Mouse (Mus musculus) embryonic facial prominence, embryonic 11.5 days (tissue): ENCODE data around the gene Etv4. TPM values are rescaled to one million over a fixed set of nuclear protein-coding genes. Genes with fewer than 3 reads are reported as not detected.

ENCODE experiments used
- ATAC-seq: fragments of 200-750 bp; cut with Nextera tagmentation; replicated peaks from 2 replicates; pipeline ENCODE4 v1.8.0; 2017; ENCODE audit warnings: low read depth; ENCODE audit not compliant: insufficient number of reproducible peaks, low FRiP score, low TSS enrichment
- DNase-seq: peaks from one replicate; pipeline ENCODE4 v3.0.0-alpha.2; 2015; ENCODE audit warnings: low spot score
- H3K27ac ChIP-seq: fragments of 300-500 bp; sonication (generic); replicated peaks from 2 replicates; pipeline ENCODE4 v1.5.1; 2014; ENCODE audit warnings: mild to moderate bottlenecking, low read depth, low read length, control low read depth
- H3K27me3 ChIP-seq: fragments of 300-500 bp; sonication (generic); 2 replicates; pipeline ENCODE4 v1.6.1; 2014; ENCODE audit warnings: mild to moderate bottlenecking, low read length, moderate library complexity, mixed read lengths; ENCODE audit not compliant: control insufficient read depth, insufficient read depth
- H3K36me3 ChIP-seq: fragments of 300-500 bp; sonication (generic); replicated peaks from 2 replicates; pipeline ENCODE4 v1.6.1; 2014; ENCODE audit warnings: low read depth, mild to moderate bottlenecking, low read length, moderate library complexity, mixed read lengths; ENCODE audit not compliant: control insufficient read depth, insufficient read depth
- H3K4me1 ChIP-seq: fragments of 300-500 bp; sonication (generic); 2 replicates; pipeline ENCODE4 v1.6.1; 2014; ENCODE audit warnings: low read length, mixed read lengths; ENCODE audit not compliant: control insufficient read depth, insufficient read depth
- H3K4me2 ChIP-seq: fragments of 300-500 bp; sonication (generic); 2 replicates; pipeline ENCODE4 v1.6.1; 2014; ENCODE audit warnings: low read depth, mild to moderate bottlenecking, control low read depth, low read length, moderate library complexity
- H3K4me3 ChIP-seq: fragments of 300-500 bp; sonication (generic); 2 replicates; pipeline ENCODE4 v1.5.1; 2014; ENCODE audit warnings: low read depth, low read length, control low read depth
- H3K9ac ChIP-seq: fragments of 300-500 bp; sonication (generic); replicated peaks from 2 replicates; pipeline ENCODE4 v1.6.1; 2014; ENCODE audit warnings: mild to moderate bottlenecking, control low read depth, low read length
- H3K9me3 ChIP-seq: fragments of 300-500 bp; sonication (generic); replicated peaks from 2 replicates; pipeline ENCODE4 v1.6.1; 2016; ENCODE audit warnings: mild to moderate bottlenecking, low read length, inconsistent platforms, mixed read lengths; ENCODE audit not compliant: control insufficient read depth
- WGBS: fragments of 180-500 bp; shearing (Covaris S2); extraction: QIAGEN DNeasy Blood & Tissue Kit; methylation state at CpG from one replicate; pipeline ENCODE4 v1.1.7; 2014; 5-methylcytosine and 5-hydroxymethylcytosine counted together
- polyA plus RNA-seq: library from polyadenylated mRNA; unstranded; fragments of >200 nt; fragmentation: Nextera tagmentation; extraction: Ambion mirVana; gene quantifications from 2 replicates; pipeline ENCODE4 v1.2.1, GENCODE M21; 2014

Etv4 gene
- polyA plus RNA-seq, 1 experiment from 2014 or later = 14.5 TPM

DNA sequence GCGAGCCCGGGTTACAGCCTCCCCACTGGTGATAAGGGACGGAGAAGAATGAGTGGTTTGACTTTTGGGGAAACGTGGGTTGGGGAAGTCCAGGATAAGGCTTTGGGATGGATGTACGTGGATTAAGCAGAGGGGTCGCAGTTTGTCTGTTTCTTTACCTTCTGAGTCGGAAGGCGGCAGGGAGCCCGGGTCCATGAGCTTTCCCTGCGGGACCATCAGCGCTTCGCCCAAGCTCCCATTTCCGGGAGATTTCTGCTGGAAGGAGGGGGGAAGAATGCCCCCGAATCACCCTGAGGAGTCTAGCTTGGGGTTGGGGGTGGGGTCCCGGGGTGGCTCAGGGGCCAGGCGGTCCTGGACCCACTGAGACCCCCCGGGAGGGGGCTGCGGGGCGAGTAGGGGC is 1.1 kb downstream of the Etv4 start:
- Histone ChIP-seq H3K4me2 (peak overlapping the region; percentile 95), H3K27me3 (peaks cover 34% of the 10 kb centered on the region)

DNA sequence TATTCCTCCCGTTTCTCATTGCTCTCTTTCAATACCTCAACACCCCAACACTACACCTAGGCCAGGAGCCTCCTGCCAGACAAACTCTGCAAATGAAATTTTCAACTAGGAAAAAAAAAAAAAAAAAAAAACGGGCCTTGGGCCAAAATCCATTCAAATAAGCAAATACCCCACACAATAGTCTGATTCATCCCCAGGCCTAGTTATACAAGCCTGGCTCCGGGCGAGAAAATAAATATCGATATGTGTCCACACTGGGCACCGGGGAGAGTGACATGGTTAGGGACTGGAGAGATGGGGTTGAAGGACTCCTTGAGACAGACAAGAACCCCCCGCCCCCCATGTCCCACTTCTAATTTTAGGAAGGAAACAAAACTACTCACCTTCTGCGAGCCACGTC is 1.6 kb downstream of the Etv4 start:
- WGBS = 21% methylated on average over 9 of the region's 9 CpGs
- H3K4me3 ChIP-seq = peak overlapping the region; percentile 57
- no peak overlapping the region for H3K27ac ChIP-seq
- H3K9ac ChIP-seq = peak overlapping the region; percentile 69
- peak overlapping the region; percentile 95 for H3K4me2 ChIP-seq
- no peak for DNase-seq
- no peaks in the 10 kb centered on the region for H3K36me3 ChIP-seq
- peaks cover 34% of the 10 kb centered on the region for H3K27me3 ChIP-seq
- H3K4me1 ChIP-seq = no peaks in the 10 kb centered on the region; the same call in 1 of the 2 replicates
- ATAC-seq = no peak
- no peaks in the 10 kb centered on the region for H3K9me3 ChIP-seq

More for the DNA sequence above, 1.1 kb downstream of the Etv4 start:
- no peak for ATAC-seq
- Histone ChIP-seq H3K4me3 (peak overlapping the region; percentile 57), H3K36me3 (no peaks in the 10 kb centered on the region), H3K9me3 (no peaks in the 10 kb centered on the region), H3K4me1 (no peaks in the 10 kb centered on the region; the same call in 1 of the 2 replicates), H3K27ac (peak overlapping the region; percentile 70), H3K9ac (peak overlapping the region; percentile 69)
- WGBS = 2% methylated on average over 19 of the region's 19 CpGs
- DNase-seq = peak; percentile 34

DNA sequence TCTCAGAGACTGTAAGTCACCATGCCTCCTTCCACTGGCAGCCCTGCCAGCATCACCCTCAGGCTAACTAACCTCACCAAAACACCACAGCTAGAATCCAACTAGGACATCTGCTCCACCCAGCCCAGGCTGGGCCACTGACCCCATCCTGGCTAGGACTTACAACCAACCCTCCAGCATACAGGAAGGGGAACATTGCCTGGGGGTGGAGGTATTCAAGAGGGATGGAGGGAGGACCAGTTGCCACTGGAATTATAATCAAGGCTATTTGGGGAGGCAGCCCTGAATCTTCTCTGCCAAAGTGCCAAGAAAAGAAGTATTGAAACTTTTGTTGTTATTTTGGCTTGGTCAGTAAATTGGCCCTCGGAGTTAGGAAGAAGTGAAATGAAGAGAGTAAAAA is 2.0 kb downstream of the Etv4 start:
- ATAC-seq (no peak), DNase-seq (no peak)
- H3K27ac ChIP-seq = no peak overlapping the region
- no peak overlapping the region for H3K4me3 ChIP-seq
- H3K36me3 ChIP-seq = no peaks in the 10 kb centered on the region
- no peaks in the 10 kb centered on the region; the same call in 1 of the 2 replicates for H3K4me1 ChIP-seq
- H3K4me2 ChIP-seq = no peak overlapping the region
- H3K9ac ChIP-seq = no peak overlapping the region
- no peaks in the 10 kb centered on the region for H3K9me3 ChIP-seq
- 65% methylated on average over 1 of the region's 1 CpGs for WGBS
- H3K27me3 ChIP-seq = peaks cover 34% of the 10 kb centered on the region

GRCm38 (mm10) chr11:101776846-101777245 is 8.3 kb downstream of the Etv4 start:
- ATAC-seq = no peak
- Histone ChIP-seq H3K27ac (no peak overlapping the region), H3K4me3 (no peak overlapping the region), H3K4me2 (no peak overlapping the region), H3K36me3 (no peaks in the 10 kb centered on the region), H3K27me3 (peaks cover 3% of the 10 kb centered on the region; the same call in 1 of the 2 replicates), H3K9ac (no peak overlapping the region), H3K9me3 (no peaks in the 10 kb centered on the region; the same call in 1 of the 2 replicates), H3K4me1 (no peaks in the 10 kb centered on the region; the same call in none of the 2 replicates)
- WGBS = 67% methylated on average over 4 of the region's 4 CpGs
- DNase-seq = no peak

DNA sequence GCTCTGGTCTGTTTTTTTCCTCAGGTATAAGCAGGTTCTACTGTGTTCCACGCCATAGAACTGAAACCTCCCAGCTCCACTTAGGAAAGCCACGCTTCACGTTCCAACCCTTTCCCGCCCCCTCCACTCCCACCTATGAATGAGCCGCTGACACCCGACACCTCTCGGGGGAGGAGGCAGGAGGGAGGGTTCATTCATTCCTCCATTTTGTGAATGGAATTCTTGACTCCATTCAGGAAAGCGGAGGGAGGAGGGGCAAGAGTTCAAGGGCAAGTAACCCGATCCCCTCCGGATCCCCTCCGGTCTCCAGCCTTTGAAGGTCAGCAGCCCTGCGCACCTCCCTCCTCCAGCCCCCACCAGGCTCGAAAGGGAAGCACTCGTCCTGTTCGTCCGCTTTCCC is 12.7 kb downstream of the Etv4 start:
- H3K4me2 ChIP-seq = peak overlapping the region; percentile 14; the same call in 1 of the 2 replicates
- H3K9ac ChIP-seq = no peak overlapping the region
- H3K4me3 ChIP-seq = no peak overlapping the region
- WGBS = 0% methylated on average over 12 of the region's 16 CpGs
- DNase-seq = peak; percentile 97
- H3K9me3 ChIP-seq = no peaks in the 10 kb centered on the region; the same call in 1 of the 2 replicates
- peaks cover 3% of the 10 kb centered on the region; the same call in 1 of the 2 replicates for H3K27me3 ChIP-seq
- H3K27ac ChIP-seq = no peak overlapping the region
- peak; percentile 78 for ATAC-seq
- H3K4me1 ChIP-seq = no peaks in the 10 kb centered on the region; the same call in none of the 2 replicates
- peaks cover 5% of the 10 kb centered on the region for H3K36me3 ChIP-seq

DNA sequence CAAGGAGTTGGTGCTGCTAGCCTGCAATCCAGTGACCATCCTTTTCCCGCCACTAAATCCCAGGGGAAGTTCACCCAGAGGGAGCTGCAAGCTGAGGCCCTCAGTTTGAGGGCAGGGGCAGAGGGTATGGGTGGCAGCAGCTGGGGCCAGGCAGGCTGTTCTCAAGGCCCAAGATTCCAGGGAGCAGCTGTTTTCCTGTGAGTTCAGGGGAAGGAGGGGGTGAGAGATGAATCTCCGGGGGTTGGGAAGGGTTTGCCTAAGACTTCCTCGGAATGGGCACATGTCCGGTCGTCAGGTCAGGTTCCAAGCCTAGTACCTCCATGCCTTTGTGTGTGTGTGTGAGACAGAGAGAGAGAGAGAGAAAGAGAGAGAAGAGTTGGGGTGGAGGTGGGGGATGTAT is 13.1 kb downstream of the Etv4 start:
- peak; percentile 37; the same call in 1 of the 2 replicates for ATAC-seq

DNA sequence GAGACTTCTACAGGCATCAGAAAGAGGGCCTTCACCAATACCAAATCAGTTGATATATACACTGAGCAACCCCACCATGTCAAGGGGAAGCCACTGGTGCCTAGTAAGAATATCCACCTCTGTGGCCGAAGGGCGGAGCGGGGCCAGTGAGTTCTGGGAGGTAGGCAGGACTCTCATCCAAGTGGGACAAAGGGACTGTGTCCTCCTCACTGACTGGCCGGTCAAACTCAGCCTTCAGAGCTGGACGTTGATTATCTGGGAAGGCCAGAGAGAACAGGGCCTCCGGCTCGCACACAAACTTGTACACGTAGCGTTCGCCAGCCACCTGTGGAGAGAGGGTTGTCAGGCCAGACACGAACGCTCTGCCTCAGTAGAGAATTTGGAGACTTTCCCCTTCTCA is 14.9 kb downstream of the Etv4 start:
- Histone ChIP-seq H3K4me2 (no peak overlapping the region), H3K4me3 (no peak overlapping the region), H3K27me3 (peaks cover 3% of the 10 kb centered on the region; the same call in 1 of the 2 replicates), H3K36me3 (peaks cover 5% of the 10 kb centered on the region), H3K9ac (no peak overlapping the region), H3K4me1 (no peaks in the 10 kb centered on the region; the same call in none of the 2 replicates), H3K9me3 (no peaks in the 10 kb centered on the region; the same call in 1 of the 2 replicates), H3K27ac (no peak overlapping the region)
- WGBS = 86% methylated on average over 12 of the region's 12 CpGs
- ATAC-seq (no peak), DNase-seq (no peak)

More for the DNA sequence above, 13.1 kb downstream of the Etv4 start:
- Histone ChIP-seq H3K9ac (peak overlapping the region; percentile 8; the same call in 1 of the 2 replicates), H3K36me3 (peaks cover 5% of the 10 kb centered on the region), H3K27ac (peak overlapping the region; percentile 44; the same call in 1 of the 2 replicates), H3K4me1 (no peaks in the 10 kb centered on the region; the same call in none of the 2 replicates), H3K27me3 (peaks cover 3% of the 10 kb centered on the region; the same call in 1 of the 2 replicates), H3K4me3 (no peak overlapping the region), H3K9me3 (no peaks in the 10 kb centered on the region; the same call in 1 of the 2 replicates), H3K4me2 (no peak overlapping the region; the same call in 1 of the 2 replicates)
- 6% methylated on average over 5 of the region's 5 CpGs for WGBS
- DNase-seq = peak; percentile 59

DNA sequence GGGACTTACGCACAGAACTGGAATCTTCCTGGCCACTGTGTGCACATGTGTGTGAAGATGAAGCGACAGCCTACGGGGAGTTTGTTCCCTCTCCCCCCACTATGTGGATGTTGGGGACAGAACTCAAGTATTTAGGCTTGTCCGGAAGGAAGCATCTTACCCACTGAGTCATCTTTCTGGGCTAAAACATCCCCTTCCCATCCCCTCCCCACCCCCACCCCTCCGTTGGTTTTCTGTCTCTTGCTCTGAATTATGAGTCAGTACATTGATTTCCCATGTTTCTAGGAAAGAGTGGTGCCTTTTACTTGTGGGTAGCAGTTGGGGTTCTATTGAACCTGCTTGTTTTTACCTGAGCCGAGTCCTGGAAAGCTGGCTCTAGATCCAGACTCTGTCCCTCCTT is 16.4 kb downstream of the Etv4 start:
- no peak overlapping the region for H3K27ac ChIP-seq
- no peak overlapping the region for H3K9ac ChIP-seq
- H3K4me2 ChIP-seq = no peak overlapping the region
- peaks cover 3% of the 10 kb centered on the region; the same call in 1 of the 2 replicates for H3K27me3 ChIP-seq
- ATAC-seq = no peak
- no peaks in the 10 kb centered on the region for H3K9me3 ChIP-seq
- DNase-seq = no peak
- WGBS = 93% methylated on average over 6 of the region's 6 CpGs
- H3K36me3 ChIP-seq = peaks cover 10% of the 10 kb centered on the region
- H3K4me1 ChIP-seq = no peaks in the 10 kb centered on the region; the same call in none of the 2 replicates
- H3K4me3 ChIP-seq = no peak overlapping the region
